Mouse (Mus musculus) intestine, postnatal 0 days (tissue): ENCODE measurements around the gene Stard3. TPM values are rescaled to one million over a fixed set of nuclear protein-coding genes. Genes with fewer than 3 reads are reported as not detected.

Experiments
- ATAC-seq: fragments of 200-750 bp; cut with Nextera tagmentation; 2 replicates; pipeline ENCODE4 v1.8.0; 2017; ENCODE audit warnings: mild to moderate bottlenecking, moderate TSS enrichment, moderate library complexity
- H3K27ac ChIP-seq: fragments of 300-500 bp; sonication (generic); 2 replicates; pipeline ENCODE4 v1.5.1; 2014; ENCODE audit warnings: mild to moderate bottlenecking, low read depth, low read length, moderate library complexity
- H3K27me3 ChIP-seq: fragments of 300-500 bp; sonication (generic); replicated peaks from 2 replicates; pipeline ENCODE4 v1.6.1; 2014; ENCODE audit warnings: low read length, mixed read lengths; ENCODE audit not compliant: control insufficient read depth, insufficient read depth
- H3K36me3 ChIP-seq: fragments of 300-500 bp; sonication (generic); 2 replicates; pipeline ENCODE4 v1.6.1; 2014; ENCODE audit warnings: mild to moderate bottlenecking, moderate library complexity; ENCODE audit not compliant: control insufficient read depth, insufficient read depth
- H3K4me1 ChIP-seq: fragments of 300-500 bp; sonication (generic); replicated peaks from 2 replicates; pipeline ENCODE4 v1.6.1; 2014; ENCODE audit warnings: antibody characterized with exemption, low read length, mixed read lengths; ENCODE audit not compliant: control insufficient read depth, insufficient read depth
- H3K4me2 ChIP-seq: fragments of 300-500 bp; sonication (generic); replicated peaks from 2 replicates; pipeline ENCODE4 v1.6.1; 2014; ENCODE audit warnings: low read depth, mild to moderate bottlenecking, moderate library complexity
- H3K4me3 ChIP-seq: fragments of 300-500 bp; sonication (generic); 2 replicates; pipeline ENCODE4 v1.5.1; 2014; ENCODE audit warnings: low read depth, low read length
- H3K9ac ChIP-seq: fragments of 300-500 bp; sonication (generic); 2 replicates; pipeline ENCODE4 v1.6.1; 2014; ENCODE audit warnings: mild to moderate bottlenecking, low read depth, low read length
- H3K9me3 ChIP-seq: fragments of 300-500 bp; sonication (generic); 2 replicates; pipeline ENCODE4 v1.6.1; 2016; ENCODE audit warnings: mixed run types; ENCODE audit not compliant: control insufficient read depth
- CTCF ChIP-seq: sonication (generic); IDR thresholded peaks from 2 replicates; pipeline ENCODE4 v1.5.1; 2016; ENCODE audit warnings: low read depth, mild to moderate bottlenecking, control low read depth, antibody characterized with exemption, moderate library complexity
- WGBS: fragments of 180-500 bp; shearing (Covaris S2); extraction: QIAGEN DNeasy Blood & Tissue Kit; methylation state at CpG from one replicate; pipeline ENCODE4 v1.1.7; 2014; 5-methylcytosine and 5-hydroxymethylcytosine counted together
- polyA plus RNA-seq: library from polyadenylated mRNA; unstranded; fragments of >200 nt; fragmentation: Nextera tagmentation; extraction: Ambion mirVana; gene quantifications from 2 replicates; pipeline ENCODE4 v1.2.1, GENCODE M21; 2015

Stard3 gene
- polyA plus RNA-seq, 1 experiment from 2014 or later = 29.0 TPM

- no peak for ATAC-seq
- Histone ChIP-seq H3K4me3 (no peak overlapping the region), H3K9ac (no peak overlapping the region), H3K27me3 (peaks cover 18% of the 10 kb centered on the region; the same call in 1 of the 2 replicates), H3K4me1 (no peaks in the 10 kb centered on the region), H3K27ac (no peak overlapping the region), H3K4me2 (no peak overlapping the region), H3K36me3 (no peaks in the 10 kb centered on the region), H3K9me3 (no peaks in the 10 kb centered on the region)
- WGBS = 55% methylated on average over 14 of the region's 14 CpGs
- TF ChIP-seq CTCF = no peak
Observed at GRCm38 (mm10) chr11:98387056-98387577, 28.9 kb downstream of the Stard3 start.

- WGBS = 77% methylated on average over 10 of the region's 10 CpGs
- Histone ChIP-seq H3K4me1 (peaks cover 4% of the 10 kb centered on the region; the same call in 1 of the 2 replicates), H3K27me3 (peaks cover 18% of the 10 kb centered on the region; the same call in 1 of the 2 replicates), H3K4me2 (no peak overlapping the region), H3K9ac (no peak overlapping the region), H3K9me3 (no peaks in the 10 kb centered on the region), H3K4me3 (no peak overlapping the region), H3K27ac (no peak overlapping the region), H3K36me3 (no peaks in the 10 kb centered on the region)
- no peak for TF ChIP-seq CTCF
- ATAC-seq = no peak
Observed at GRCm38 (mm10) chr11:98388282-98388681, 30.1 kb downstream of the Stard3 start.

GRCm38 (mm10) chr11:98389221-98389780 lies 31.1 kb downstream of the Stard3 start:
- TF ChIP-seq CTCF = peak; percentile 81
- 28% methylated on average over 9 of the region's 9 CpGs for WGBS
- Histone ChIP-seq H3K9me3 (no peaks in the 10 kb centered on the region), H3K4me3 (no peak overlapping the region), H3K4me2 (no peak overlapping the region), H3K36me3 (no peaks in the 10 kb centered on the region), H3K27ac (no peak overlapping the region), H3K9ac (no peak overlapping the region), H3K27me3 (peaks cover 18% of the 10 kb centered on the region; the same call in 1 of the 2 replicates), H3K4me1 (peaks cover 5% of the 10 kb centered on the region; the same call in 1 of the 2 replicates)
- ATAC-seq = no peak

GRCm38 (mm10) chr11:98390141-98390540 lies 32.0 kb downstream of the Stard3 start:
- no peak for TF ChIP-seq CTCF
- no peaks in the 10 kb centered on the region for H3K9me3 ChIP-seq
- H3K4me2 ChIP-seq = no peak overlapping the region
- H3K9ac ChIP-seq = no peak overlapping the region
- WGBS = 63% methylated on average over 12 of the region's 12 CpGs
- no peak overlapping the region for H3K27ac ChIP-seq
- H3K27me3 ChIP-seq = peaks cover 18% of the 10 kb centered on the region; the same call in 1 of the 2 replicates
- H3K36me3 ChIP-seq = no peaks in the 10 kb centered on the region
- ATAC-seq = no peak
- peaks cover 5% of the 10 kb centered on the region; the same call in 1 of the 2 replicates for H3K4me1 ChIP-seq
- H3K4me3 ChIP-seq = no peak overlapping the region

GRCm38 (mm10) chr11:98392034-98392433 lies 33.9 kb downstream of the Stard3 start:
- no peak for ATAC-seq
- H3K36me3 ChIP-seq = no peaks in the 10 kb centered on the region
- H3K4me2 ChIP-seq = no peak overlapping the region
- H3K27me3 ChIP-seq = peaks cover 10% of the 10 kb centered on the region; the same call in 1 of the 2 replicates
- WGBS = 19% methylated on average over 7 of the region's 8 CpGs
- peaks cover 9% of the 10 kb centered on the region; the same call in 1 of the 2 replicates for H3K4me1 ChIP-seq
- H3K4me3 ChIP-seq = no peak overlapping the region
- no peak overlapping the region for H3K27ac ChIP-seq
- H3K9me3 ChIP-seq = no peaks in the 10 kb centered on the region
- TF ChIP-seq CTCF = no peak
- H3K9ac ChIP-seq = no peak overlapping the region

- H3K36me3 ChIP-seq = peaks cover 2% of the 10 kb centered on the region; the same call in 1 of the 2 replicates
- no peak for ATAC-seq
- 0 out of 2 replicates have a peak overlapping the region, but pooled peaks have one; percentile 13 for H3K4me2 ChIP-seq
- H3K4me1 ChIP-seq = peaks cover 9% of the 10 kb centered on the region; the same call in 1 of the 2 replicates
- no peak for TF ChIP-seq CTCF
- no peak overlapping the region for H3K9ac ChIP-seq
- WGBS = 24% methylated on average over 4 of the region's 4 CpGs
- no peak overlapping the region for H3K4me3 ChIP-seq
- peaks cover 4% of the 10 kb centered on the region; the same call in 1 of the 2 replicates for H3K27me3 ChIP-seq
- peak overlapping the region; percentile 54; the same call in 1 of the 2 replicates for H3K27ac ChIP-seq
- H3K9me3 ChIP-seq = no peaks in the 10 kb centered on the region
Observed at GRCm38 (mm10) chr11:98392645-98393044, 34.5 kb downstream of the Stard3 start.
